Mouse (Mus musculus) midbrain, embryonic 13.5 days (tissue): Measurements from ENCODE around the gene Ptges2. TPM values are rescaled to one million over a fixed set of nuclear protein-coding genes. Genes with fewer than 3 reads are reported as not detected.
A peak's percentile ranks its signal among the peaks of the same experiment; 100 is the strongest.
"Not testable (repeated sequence)": the region's sequence is repeated elsewhere in the genome, so short reads cannot be mapped to it uniquely, and the experiment has no call there.

Experiments
- ATAC-seq: fragments of 200-750 bp; cut with Nextera tagmentation; 2 replicates; pipeline ENCODE4 v1.8.0; 2017; ENCODE audit warnings: mild to moderate bottlenecking, moderate TSS enrichment, moderate library complexity
- H3K27ac ChIP-seq: fragments of 300-500 bp; sonication (generic); 2 replicates; pipeline ENCODE4 v1.5.1; 2015; ENCODE audit warnings: inconsistent platforms, mild to moderate bottlenecking, moderate library complexity
- H3K27me3 ChIP-seq: fragments of 300-500 bp; sonication (generic); 2 replicates; pipeline ENCODE4 v1.6.1; 2015; ENCODE audit warnings: mild to moderate bottlenecking, inconsistent platforms
- H3K36me3 ChIP-seq: fragments of 300-500 bp; sonication (generic); 2 replicates; pipeline ENCODE4 v1.6.1; 2015; ENCODE audit warnings: mild to moderate bottlenecking, inconsistent platforms
- H3K4me1 ChIP-seq: fragments of 300-500 bp; sonication (generic); replicated peaks from 2 replicates; pipeline ENCODE4 v1.6.1; 2015; ENCODE audit warnings: inconsistent platforms
- H3K4me2 ChIP-seq: fragments of 300-500 bp; sonication (generic); replicated peaks from 2 replicates; pipeline ENCODE4 v1.6.1; 2015; ENCODE audit warnings: moderate library complexity, mild to moderate bottlenecking, inconsistent platforms
- H3K4me3 ChIP-seq: fragments of 300-500 bp; sonication (generic); replicated peaks from 2 replicates; pipeline ENCODE4 v1.5.1; 2015; ENCODE audit warnings: mild to moderate bottlenecking, inconsistent platforms
- H3K9ac ChIP-seq: fragments of 300-500 bp; sonication (generic); replicated peaks from 2 replicates; pipeline ENCODE4 v1.6.1; 2015; ENCODE audit warnings: mild to moderate bottlenecking, inconsistent platforms
- H3K9me3 ChIP-seq: fragments of 300-500 bp; sonication (generic); 2 replicates; pipeline ENCODE4 v1.6.1; 2016; ENCODE audit warnings: mild to moderate bottlenecking, inconsistent platforms
- WGBS: fragments of 180-500 bp; shearing (Covaris S2); methylation state at CpG from one replicate; pipeline ENCODE4 v1.1.7; 2015; 5-methylcytosine and 5-hydroxymethylcytosine counted together
- polyA plus RNA-seq: library from polyadenylated mRNA; unstranded; fragments of >200 nt; fragmentation: Nextera tagmentation; extraction: Ambion mirVana; gene quantifications from 2 replicates; pipeline ENCODE4 v1.2.1, GENCODE M21; 2015

The Ptges2 gene
- polyA plus RNA-seq, 1 experiment from 2014 or later = 35.5 TPM

DNA sequence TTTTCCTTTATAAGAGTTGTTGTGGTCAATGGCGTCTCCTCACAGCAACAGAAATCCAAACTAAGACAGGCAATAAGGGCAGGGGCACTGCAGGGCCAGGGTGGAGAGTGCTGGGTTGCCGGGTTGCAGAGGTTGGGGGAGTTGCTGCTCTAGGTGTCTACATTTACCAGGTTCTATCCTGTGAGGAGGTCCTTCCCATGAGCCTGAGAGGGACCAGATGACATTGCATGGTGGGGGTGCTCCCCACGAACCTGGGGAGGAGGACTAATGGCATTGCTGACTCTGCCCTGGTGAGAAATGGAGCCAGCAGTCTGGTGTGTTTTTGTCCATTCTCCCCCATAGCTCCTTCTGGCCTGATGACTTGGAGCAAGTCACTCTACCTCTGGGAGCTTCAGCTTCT, 38.0 kb upstream of the Ptges2 start:
- WGBS = 74% methylated on average over 3 of the region's 3 CpGs
- H3K4me1 ChIP-seq = peaks cover 15% of the 10 kb centered on the region
- no peak for ATAC-seq
- no peak overlapping the region for H3K4me2 ChIP-seq
- H3K36me3 ChIP-seq = no peaks in the 10 kb centered on the region
- H3K27ac ChIP-seq = no peak overlapping the region
- no peaks in the 10 kb centered on the region for H3K9me3 ChIP-seq
- H3K9ac ChIP-seq = no peak overlapping the region
- no peak overlapping the region for H3K4me3 ChIP-seq
- peaks cover 11% of the 10 kb centered on the region for H3K27me3 ChIP-seq

DNA sequence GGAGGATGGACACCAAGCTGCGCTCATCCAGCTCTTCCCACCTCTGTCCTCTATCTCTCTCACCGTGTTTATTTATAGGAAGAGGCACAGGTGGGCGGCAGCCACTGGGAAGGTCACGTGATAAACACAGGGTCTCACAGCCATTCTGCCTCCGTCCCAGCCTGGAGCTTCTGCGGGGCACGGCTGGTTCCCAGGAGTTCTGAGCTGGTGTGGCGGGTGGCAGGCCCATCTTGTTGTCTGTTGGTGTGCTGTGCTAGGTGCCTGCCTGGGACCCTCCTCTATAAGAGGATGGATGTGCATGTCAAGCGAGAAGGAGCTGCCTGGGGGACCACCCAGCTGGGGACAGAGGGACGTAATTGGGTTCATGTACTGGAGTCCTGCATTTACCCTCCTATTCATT, 37.3 kb upstream of the Ptges2 start:
- Histone ChIP-seq H3K27me3 (peaks cover 11% of the 10 kb centered on the region), H3K4me3 (no peak overlapping the region), H3K36me3 (no peaks in the 10 kb centered on the region), H3K27ac (no peak overlapping the region), H3K9ac (no peak overlapping the region), H3K9me3 (no peaks in the 10 kb centered on the region), H3K4me2 (no peak overlapping the region), H3K4me1 (peaks cover 13% of the 10 kb centered on the region)
- no peak for ATAC-seq
- 78% methylated on average over 10 of the region's 10 CpGs for WGBS

DNA sequence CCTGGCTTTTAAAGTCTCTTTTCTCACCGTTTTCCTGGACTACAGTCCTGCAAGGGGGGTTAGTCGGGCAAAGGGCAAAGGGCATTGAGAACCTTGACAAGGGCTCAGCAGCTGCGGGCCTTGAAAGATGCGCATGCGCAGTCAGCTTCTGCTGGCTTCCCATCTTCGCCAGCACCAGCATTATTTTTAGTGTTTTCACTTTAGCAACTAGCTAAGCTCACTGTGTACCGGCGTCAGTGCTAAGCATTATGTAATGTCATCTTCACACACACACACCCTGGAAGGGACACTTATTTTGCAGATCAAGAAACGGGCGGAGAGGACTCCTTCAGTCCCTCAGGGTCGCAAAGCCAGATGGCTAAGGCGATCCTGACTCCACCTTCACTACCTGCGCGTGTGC, 35.0 kb upstream of the Ptges2 start:
- Histone ChIP-seq H3K27ac (no peak overlapping the region), H3K9ac (peak overlapping the region; percentile 46; the same call in 1 of the 2 replicates), H3K36me3 (peaks cover 6% of the 10 kb centered on the region), H3K4me2 (peak overlapping the region; percentile 59), H3K4me1 (peaks cover 24% of the 10 kb centered on the region), H3K9me3 (no peaks in the 10 kb centered on the region), H3K4me3 (peak overlapping the region; percentile 34), H3K27me3 (peaks cover 11% of the 10 kb centered on the region)
- ATAC-seq = no peak
- 7% methylated on average over 14 of the region's 14 CpGs for WGBS

DNA sequence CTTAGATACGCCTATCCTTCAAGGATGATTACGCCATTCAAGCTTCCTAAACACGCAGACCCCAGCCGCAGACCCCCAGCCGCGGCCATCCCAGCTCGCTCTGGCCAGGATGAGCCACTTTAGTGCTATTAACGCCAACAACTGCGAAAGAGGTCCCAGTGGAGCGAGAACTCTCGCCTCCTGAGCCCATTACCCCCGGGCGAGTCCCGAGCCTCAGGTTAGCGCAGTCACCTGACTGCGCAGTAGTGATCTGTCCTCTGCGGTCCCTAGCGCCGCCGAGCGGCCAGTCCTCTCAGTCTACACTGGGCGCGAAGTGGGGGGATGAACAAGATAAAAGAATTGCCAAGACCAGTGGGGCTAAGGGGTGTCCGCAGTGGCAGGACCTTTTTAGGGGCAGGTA, 34.3 kb upstream of the Ptges2 start:
- peak; percentile 25; the same call in 1 of the 2 replicates for ATAC-seq
- Histone ChIP-seq H3K9me3 (no peaks in the 10 kb centered on the region), H3K27ac (no peak overlapping the region), H3K36me3 (peaks cover 12% of the 10 kb centered on the region), H3K4me2 (peak overlapping the region; percentile 59), H3K4me1 (peaks cover 24% of the 10 kb centered on the region), H3K27me3 (peaks cover 11% of the 10 kb centered on the region), H3K9ac (peak overlapping the region; percentile 62), H3K4me3 (peak overlapping the region; percentile 34)
- WGBS = under 1% methylated on average over 24 of the region's 24 CpGs

DNA sequence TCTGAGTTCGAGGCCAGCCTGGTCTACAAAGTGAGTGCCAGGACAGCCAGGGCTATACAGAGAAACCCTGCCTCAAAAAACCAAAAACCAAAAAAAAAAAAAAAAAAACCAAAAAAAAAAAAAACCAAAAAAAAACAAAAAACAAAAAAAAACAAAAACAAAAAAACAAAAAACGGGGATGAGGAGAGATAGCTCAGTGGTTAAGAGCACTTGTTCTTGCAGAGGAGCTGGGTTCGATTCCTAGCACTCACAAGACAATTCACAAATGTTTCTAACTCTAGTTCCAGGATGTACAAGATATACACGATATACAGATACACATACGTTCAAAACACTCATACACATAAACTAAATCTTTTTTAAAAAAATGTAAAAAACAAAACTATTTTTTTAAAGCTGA, 33.4 kb upstream of the Ptges2 start:
- H3K4me2 ChIP-seq = peak overlapping the region; percentile 86
- H3K27me3 ChIP-seq = peaks cover 11% of the 10 kb centered on the region
- H3K4me1 ChIP-seq = peaks cover 24% of the 10 kb centered on the region
- H3K27ac ChIP-seq, ATAC-seq, H3K9ac ChIP-seq, H3K9me3 ChIP-seq: not testable (repeated sequence)
- H3K36me3 ChIP-seq = peaks cover 20% of the 10 kb centered on the region
- 53% methylated on average over 5 of the region's 5 CpGs for WGBS
- H3K4me3 ChIP-seq = peak overlapping the region; percentile 70

DNA sequence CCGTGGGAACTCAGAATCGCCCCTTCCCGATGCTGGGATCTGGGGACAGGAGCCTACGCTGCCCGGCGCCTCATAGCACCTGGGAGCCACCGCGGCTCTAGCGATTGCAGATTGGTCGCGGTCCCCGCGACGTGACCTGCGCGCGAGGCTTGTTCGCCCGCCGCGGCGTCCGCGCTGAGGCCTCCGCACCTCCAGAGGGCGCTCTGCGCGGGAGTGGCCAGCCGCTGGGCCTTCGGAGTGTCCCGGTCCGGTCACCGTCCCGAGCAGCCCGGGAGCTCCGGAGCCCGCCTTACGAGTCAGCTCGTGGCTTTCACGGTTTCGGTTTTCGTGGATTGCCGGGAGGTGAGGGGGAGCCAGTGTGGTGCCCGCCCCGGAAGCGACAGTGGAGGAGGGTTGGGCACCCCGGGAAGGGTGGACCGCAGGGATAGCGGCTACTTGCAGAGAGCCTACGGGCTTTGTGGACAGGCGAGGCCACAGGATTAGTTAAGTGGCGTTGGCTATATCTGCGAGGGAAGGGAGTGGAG, 32.8 kb upstream of the Ptges2 start:
- Histone ChIP-seq H3K27me3 (peaks cover 11% of the 10 kb centered on the region), H3K36me3 (peaks cover 27% of the 10 kb centered on the region), H3K9ac (peak overlapping the region; percentile 86), H3K9me3 (no peaks in the 10 kb centered on the region), H3K27ac (peak overlapping the region; percentile 78), H3K4me3 (peak overlapping the region; percentile 70), H3K4me2 (peak overlapping the region; percentile 86), H3K4me1 (peaks cover 24% of the 10 kb centered on the region)
- ATAC-seq = peak; percentile 87
- WGBS = under 1% methylated on average over 53 of the region's 53 CpGs

DNA sequence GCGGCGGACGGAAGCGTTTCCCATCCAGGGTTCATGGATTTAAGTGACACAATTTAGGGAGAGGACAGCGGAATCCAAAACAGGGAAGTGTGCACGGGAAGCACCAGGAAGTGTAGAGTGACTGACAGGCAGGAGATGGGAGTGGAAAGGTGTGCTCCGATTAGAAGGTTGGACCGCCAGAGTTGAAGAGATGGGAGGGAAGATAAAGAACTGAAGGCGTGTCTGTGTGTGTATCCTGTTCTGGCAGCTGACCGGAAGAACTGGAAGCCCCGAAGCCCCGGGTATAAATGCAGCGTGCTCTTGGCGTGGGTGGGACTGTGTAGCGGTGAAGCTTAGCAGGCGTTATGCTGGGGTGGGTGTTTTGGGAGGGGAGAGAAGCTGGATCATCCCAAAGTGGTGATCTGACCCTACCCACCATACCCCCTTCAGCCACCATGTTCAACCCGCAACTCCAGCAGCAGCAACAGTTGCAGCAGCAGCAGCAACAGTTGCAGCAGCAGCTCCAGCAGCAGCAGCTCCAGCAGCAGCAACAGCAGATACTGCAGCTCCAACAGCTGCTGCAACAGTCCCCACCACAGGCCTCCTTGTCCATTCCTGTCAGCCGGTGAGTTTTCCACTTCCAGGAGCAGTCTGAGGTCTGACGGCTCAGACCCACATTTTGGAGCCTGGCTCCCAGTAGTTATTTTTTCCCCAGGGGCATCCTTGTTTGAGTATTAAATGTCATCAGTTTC, 32.2 kb upstream of the Ptges2 start:
- peaks cover 24% of the 10 kb centered on the region for H3K4me1 ChIP-seq
- peak overlapping the region; percentile 86 for H3K9ac ChIP-seq
- H3K27me3 ChIP-seq = peaks cover 11% of the 10 kb centered on the region
- 11% methylated on average over 19 of the region's 19 CpGs for WGBS
- no peaks in the 10 kb centered on the region for H3K9me3 ChIP-seq
- peak overlapping the region; percentile 70 for H3K4me3 ChIP-seq
- peaks cover 33% of the 10 kb centered on the region for H3K36me3 ChIP-seq
- H3K27ac ChIP-seq = peak overlapping the region; percentile 78
- peak; percentile 60 for ATAC-seq
- peak overlapping the region; percentile 86 for H3K4me2 ChIP-seq

DNA sequence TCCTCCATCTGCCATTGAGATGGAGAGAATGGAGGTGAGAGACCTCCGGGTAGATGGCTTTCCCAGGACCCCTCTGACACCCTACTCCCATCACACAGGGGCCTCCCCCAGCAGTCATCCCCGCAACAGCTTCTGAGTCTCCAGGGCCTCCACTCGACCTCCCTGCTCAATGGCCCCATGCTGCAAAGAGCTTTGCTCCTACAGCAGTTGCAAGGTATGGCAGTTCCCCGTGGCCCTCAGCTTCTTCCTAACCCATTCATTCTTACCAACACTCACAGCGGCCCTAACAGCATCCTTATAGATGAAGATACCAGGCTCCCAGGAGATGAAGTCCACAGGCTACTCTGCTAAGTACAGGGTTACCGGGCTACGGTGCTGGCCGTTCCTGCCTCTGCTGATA, 31.6 kb upstream of the Ptges2 start:
- H3K9ac ChIP-seq = peak overlapping the region; percentile 86; the same call in 1 of the 2 replicates
- no peak for ATAC-seq
- H3K4me2 ChIP-seq = peak overlapping the region; percentile 86

DNA sequence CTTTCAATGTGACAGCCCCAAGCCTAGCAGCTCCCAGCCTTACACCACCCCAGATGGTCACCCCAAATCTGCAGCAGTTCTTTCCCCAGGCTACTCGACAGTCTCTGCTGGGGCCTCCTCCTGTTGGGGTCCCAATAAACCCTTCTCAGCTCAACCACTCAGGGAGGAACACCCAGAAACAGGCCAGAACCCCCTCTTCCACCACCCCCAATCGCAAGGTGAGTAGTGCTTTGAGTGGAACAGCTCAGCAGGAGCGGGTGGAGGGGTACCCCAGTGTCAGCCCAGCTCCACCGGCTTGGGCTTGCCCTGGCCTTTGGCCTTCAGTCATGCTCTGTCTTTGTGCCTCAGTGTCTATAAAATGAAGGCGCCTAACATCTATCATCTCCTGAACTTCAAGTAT, 28.4 kb upstream of the Ptges2 start:
- Histone ChIP-seq H3K27me3 (no peaks in the 10 kb centered on the region), H3K9ac (no peak overlapping the region), H3K9me3 (no peaks in the 10 kb centered on the region), H3K4me2 (no peak overlapping the region), H3K4me1 (peaks cover 14% of the 10 kb centered on the region), H3K27ac (no peak overlapping the region), H3K36me3 (peaks cover 70% of the 10 kb centered on the region), H3K4me3 (no peak overlapping the region)
- 93% methylated on average over 5 of the region's 5 CpGs for WGBS
- no peak for ATAC-seq

More for the DNA sequence above, 31.6 kb upstream of the Ptges2 start:
- WGBS = 85% methylated on average over 8 of the region's 8 CpGs
- Histone ChIP-seq H3K4me1 (peaks cover 24% of the 10 kb centered on the region), H3K27me3 (peaks cover 11% of the 10 kb centered on the region), H3K4me3 (peak overlapping the region; percentile 70), H3K9me3 (no peaks in the 10 kb centered on the region), H3K27ac (no peak overlapping the region), H3K36me3 (peaks cover 38% of the 10 kb centered on the region)

DNA sequence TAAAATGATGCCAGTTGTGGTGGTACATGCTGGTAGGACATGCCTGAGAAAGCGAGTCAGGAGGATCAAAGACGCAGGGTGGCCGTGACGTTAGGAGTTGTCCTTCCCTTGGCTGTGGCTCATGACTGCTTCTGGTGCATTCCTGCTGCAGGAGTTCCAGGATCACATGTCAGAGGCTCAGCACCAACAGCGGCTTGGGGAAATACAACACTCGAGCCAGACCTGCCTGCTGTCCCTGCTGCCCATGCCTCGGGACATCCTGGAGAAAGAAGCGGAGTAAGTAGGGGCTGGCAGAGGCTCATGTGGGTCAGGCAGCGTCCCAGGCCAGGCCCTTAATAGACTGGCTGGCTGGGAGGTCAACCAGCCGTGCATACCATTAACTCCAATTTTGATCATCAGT, 21.5 kb upstream of the Ptges2 start:
- peaks cover under 1% of the 10 kb centered on the region; the same call in 1 of the 2 replicates for H3K27me3 ChIP-seq
- H3K4me3 ChIP-seq = no peak overlapping the region
- no peaks in the 10 kb centered on the region for H3K4me1 ChIP-seq
- 89% methylated on average over 10 of the region's 10 CpGs for WGBS
- H3K9me3 ChIP-seq = no peaks in the 10 kb centered on the region
- no peak for ATAC-seq
- H3K9ac ChIP-seq = no peak overlapping the region
- peaks cover 95% of the 10 kb centered on the region for H3K36me3 ChIP-seq
- no peak overlapping the region for H3K27ac ChIP-seq
- H3K4me2 ChIP-seq = no peak overlapping the region

DNA sequence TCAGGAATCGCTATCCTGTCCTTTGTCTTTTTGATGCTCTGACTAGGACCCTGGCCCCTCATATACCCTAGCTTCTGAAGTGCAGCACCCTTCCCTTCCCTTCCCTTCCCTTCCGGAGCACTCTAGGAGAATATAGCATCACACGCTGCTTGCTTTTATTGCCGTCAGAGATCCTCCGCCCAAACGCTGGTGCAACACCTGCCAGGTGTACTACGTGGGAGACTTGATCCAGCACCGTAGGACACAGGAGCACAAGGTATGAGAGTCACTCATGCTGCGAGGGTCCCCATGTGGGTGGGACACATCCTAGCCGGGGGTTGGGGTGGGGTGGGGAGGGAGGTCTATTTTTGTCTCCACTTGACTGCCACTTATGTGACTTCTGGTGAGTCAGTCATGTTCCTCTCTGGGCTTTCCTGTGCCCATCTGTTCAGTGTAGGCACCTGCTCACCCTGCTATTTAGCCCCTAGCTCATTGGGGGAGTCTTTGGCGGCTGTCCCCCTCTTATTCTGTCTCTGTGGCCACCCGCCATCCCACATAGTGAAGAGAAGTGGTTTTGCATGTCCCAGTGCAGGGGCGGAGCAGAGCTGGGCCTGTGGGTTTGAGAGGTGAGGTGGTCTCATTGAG, 20.3 kb upstream of the Ptges2 start:
- H3K4me3 ChIP-seq = no peak overlapping the region
- no peak overlapping the region for H3K27ac ChIP-seq
- 93% methylated on average over 13 of the region's 13 CpGs for WGBS
- peaks cover 9% of the 10 kb centered on the region for H3K27me3 ChIP-seq
- H3K4me1 ChIP-seq = 0 out of 2 replicates have a peak, but pooled peaks cover 1% of the 10 kb centered on the region
- H3K9ac ChIP-seq = no peak overlapping the region
- no peak overlapping the region for H3K4me2 ChIP-seq
- peaks cover 93% of the 10 kb centered on the region for H3K36me3 ChIP-seq
- no peak for ATAC-seq
- H3K9me3 ChIP-seq = no peaks in the 10 kb centered on the region

DNA sequence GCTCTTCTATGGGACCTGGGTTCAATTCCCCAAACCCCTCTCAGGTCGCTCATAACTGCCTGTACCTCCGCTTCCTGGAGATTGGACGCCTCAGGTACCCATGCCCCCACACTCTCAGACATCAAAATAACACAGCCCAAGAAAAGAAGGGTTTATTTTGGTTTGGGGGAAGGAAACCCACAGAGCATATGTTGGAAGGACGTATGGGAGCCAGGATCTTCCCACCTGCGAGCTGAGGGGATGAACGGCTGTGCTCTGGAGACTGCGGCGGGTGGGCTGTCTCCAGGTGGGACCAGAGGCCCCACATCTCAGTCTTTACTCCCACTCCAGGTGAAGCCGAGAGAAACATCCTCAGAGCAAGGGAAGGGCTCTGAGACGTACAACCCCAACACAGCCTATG, 18.7 kb upstream of the Ptges2 start:
- no peak overlapping the region for H3K27ac ChIP-seq
- H3K27me3 ChIP-seq = peaks cover 9% of the 10 kb centered on the region
- H3K36me3 ChIP-seq = peaks cover 77% of the 10 kb centered on the region
- 94% methylated on average over 10 of the region's 10 CpGs for WGBS
- no peaks in the 10 kb centered on the region for H3K9me3 ChIP-seq
- H3K9ac ChIP-seq = no peak overlapping the region
- H3K4me2 ChIP-seq = no peak overlapping the region
- no peak overlapping the region for H3K4me3 ChIP-seq
- no peak for ATAC-seq
- H3K4me1 ChIP-seq = peaks cover 12% of the 10 kb centered on the region
